Mouse (Mus musculus) megakaryocyte, embryonic 14.5 days (primary cell): ENCODE measurements around the gene Rec8. TPM values are rescaled to one million over a fixed set of nuclear protein-coding genes. Genes with fewer than 3 reads are reported as not detected.
A peak's percentile ranks its signal among the peaks of the same experiment; 100 is the strongest.

ENCODE experiments used
- H3K27me3 ChIP-seq: replicated peaks from 2 replicates; pipeline ENCODE3; 2012; ENCODE audit warnings: inconsistent platforms
- H3K36me3 ChIP-seq: replicated peaks from 2 replicates; pipeline ENCODE3; 2012; ENCODE audit warnings: low read length, inconsistent platforms, mixed read lengths
- H3K4me1 ChIP-seq: 2 replicates; pipeline ENCODE4 v1.6.1; 2012; ENCODE audit warnings: inconsistent platforms
- H3K4me3 ChIP-seq: replicated peaks from 2 replicates; pipeline ENCODE3; 2012; ENCODE audit warnings: moderate library complexity, mild to moderate bottlenecking, inconsistent platforms
- H3K9me3 ChIP-seq: 2 replicates; pipeline ENCODE4 v1.6.1; 2012; ENCODE audit warnings: inconsistent platforms
- FLI1 ChIP-seq: IDR thresholded peaks from 2 replicates; pipeline ENCODE4 v1.6.1; 2012; ENCODE audit warnings: low read length, inconsistent platforms, mixed read lengths
- GATA1 ChIP-seq: IDR thresholded peaks from 3 replicates; pipeline ENCODE4 v1.6.1; 2012; ENCODE audit warnings: mixed read lengths, low read length, inconsistent platforms, borderline replicate concordance
- polyA plus RNA-seq: library from polyadenylated mRNA; stranded (reverse); fragments of >175 nt; gene quantifications from 2 replicates; pipeline ENCODE4 v1.2.3, GENCODE M21; 2012; ENCODE audit warnings: low replicate concordance; ENCODE audit not compliant: insufficient read depth

The Rec8 gene
- polyA plus RNA-seq, 1 experiment, result 1.4 TPM

DNA sequence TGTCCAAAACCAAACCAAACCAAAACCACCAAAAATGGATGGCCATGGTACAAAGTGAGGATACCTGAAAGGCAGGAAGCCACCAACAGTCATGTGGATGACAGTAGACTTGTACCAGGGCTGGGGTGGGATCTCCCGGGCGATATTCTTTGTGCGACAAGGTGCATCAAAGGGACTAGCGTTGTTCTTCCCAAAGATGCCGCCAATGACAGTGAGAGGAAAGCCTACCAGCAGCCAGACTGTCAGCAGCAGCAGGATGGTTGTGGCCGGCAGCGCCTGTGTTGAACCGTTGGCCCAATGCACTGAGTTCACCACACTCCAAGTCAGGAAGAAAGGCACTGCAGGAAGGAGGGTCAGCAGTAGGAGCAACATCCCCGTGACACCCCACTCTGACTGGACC lies 20.0 kb downstream of the Rec8 start, which contains the start of gene Gm49378:
TSS of gene Gm49378 (minus strand) at position 101 of the 400 bp plus-strand sequence.
- H3K27me3 ChIP-seq, result no peaks in the 10 kb centered on the region
- H3K36me3 ChIP-seq, result peaks cover 74% of the 10 kb centered on the region
- peak within 1 kb of the TSS; percentile 14 for H3K4me3 ChIP-seq
- H3K9me3 ChIP-seq, result no peaks in the 10 kb centered on the region
- TF ChIP-seq GATA1 (no peak), FLI1 (no peak)
- peaks cover 63% of the 10 kb centered on the region for H3K4me1 ChIP-seq

GRCm38 (mm10) chr14:55640816-55641215 lies 23.0 kb downstream of the Rec8 start:
- TF ChIP-seq FLI1 (no peak), GATA1 (no peak)
- H3K4me3 ChIP-seq, result no peak overlapping the region
- no peaks in the 10 kb centered on the region for H3K9me3 ChIP-seq
- H3K4me1 ChIP-seq, result peaks cover 61% of the 10 kb centered on the region
- no peaks in the 10 kb centered on the region for H3K27me3 ChIP-seq
- H3K36me3 ChIP-seq, result peaks cover 60% of the 10 kb centered on the region

DNA sequence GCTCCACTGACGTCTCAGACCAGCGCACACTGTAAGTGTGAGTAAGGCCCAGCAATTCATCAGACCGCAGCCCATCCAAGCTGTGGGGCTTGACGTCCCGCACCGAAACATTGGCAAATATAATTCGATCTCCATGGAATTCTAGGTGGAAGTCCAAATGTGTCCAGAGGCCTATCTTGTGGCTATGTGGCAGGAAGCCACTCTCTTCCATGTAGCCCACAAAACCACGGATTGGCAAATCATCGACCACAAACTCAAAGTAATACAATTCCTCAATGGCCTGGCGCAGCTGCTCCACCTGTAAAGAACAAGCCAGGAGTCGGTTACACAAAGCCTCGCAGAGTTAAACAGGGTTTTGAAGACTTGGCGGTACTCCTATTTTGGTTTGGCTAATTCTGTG lies 23.5 kb downstream of the Rec8 start:
- H3K9me3 ChIP-seq, result no peaks in the 10 kb centered on the region
- peaks cover 60% of the 10 kb centered on the region for H3K36me3 ChIP-seq
- H3K27me3 ChIP-seq, result no peaks in the 10 kb centered on the region
- no peak overlapping the region for H3K4me3 ChIP-seq
- TF ChIP-seq FLI1 (no peak), GATA1 (no peak)
- H3K4me1 ChIP-seq, result peaks cover 61% of the 10 kb centered on the region

GRCm38 (mm10) chr14:55642679-55643059 lies 24.8 kb downstream of the Rec8 start:
- peaks cover 61% of the 10 kb centered on the region for H3K36me3 ChIP-seq
- TF ChIP-seq GATA1 (no peak), FLI1 (no peak)
- H3K4me3 ChIP-seq, result peak overlapping the region; percentile 96
- peaks cover 57% of the 10 kb centered on the region for H3K4me1 ChIP-seq
- no peaks in the 10 kb centered on the region for H3K9me3 ChIP-seq
- no peaks in the 10 kb centered on the region for H3K27me3 ChIP-seq

DNA sequence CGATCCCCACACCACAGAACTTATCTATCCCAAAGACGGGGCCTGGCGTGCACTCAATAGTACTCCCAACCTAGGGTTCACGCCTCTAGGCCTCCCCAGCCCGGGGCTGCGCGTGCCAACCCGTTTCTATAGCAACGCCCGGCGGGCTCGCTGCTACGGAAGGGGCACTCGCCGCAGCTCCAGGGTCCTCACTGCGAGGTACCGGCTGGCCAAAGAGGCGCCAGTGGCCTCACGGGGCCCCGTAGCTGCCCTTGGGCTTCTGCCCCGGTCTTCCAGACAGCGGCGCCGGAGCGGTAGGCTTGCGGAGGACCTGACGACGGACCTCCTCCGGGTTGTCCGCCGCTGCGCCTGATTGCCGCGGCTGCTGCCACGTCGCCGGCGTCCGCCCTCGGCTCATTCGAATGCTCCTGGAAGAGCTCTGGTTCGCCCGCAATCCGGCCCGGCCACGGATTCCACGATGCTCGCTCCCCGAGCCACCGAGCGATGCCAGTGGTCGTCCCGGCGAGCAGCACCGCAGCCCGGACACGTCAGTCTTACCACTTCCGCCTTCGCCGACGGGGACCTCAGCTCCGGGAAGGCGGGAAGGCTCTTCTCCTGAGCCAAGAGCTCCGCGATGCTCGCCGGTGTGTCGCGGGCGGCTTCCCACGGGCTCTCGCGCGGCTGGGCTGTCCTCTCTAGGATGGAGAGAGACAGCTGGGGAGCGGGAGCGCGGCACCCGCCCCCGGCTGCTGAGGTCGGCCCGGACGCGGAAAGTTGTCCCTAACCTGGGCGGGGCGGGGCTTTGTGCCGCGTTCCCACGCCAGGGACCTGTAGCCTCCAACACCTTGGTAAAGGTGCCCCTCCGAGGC lies 25.4 kb downstream of the Rec8 start, which contains the start of gene Tm9sf1:
TSS of gene Tm9sf1 (minus strand) at position 747 of the 848 bp plus-strand sequence.
- Histone ChIP-seq H3K4me1 (peaks cover 53% of the 10 kb centered on the region), H3K36me3 (peaks cover 55% of the 10 kb centered on the region), H3K27me3 (no peaks in the 10 kb centered on the region), H3K9me3 (no peaks in the 10 kb centered on the region), H3K4me3 (peak within 1 kb of the TSS; percentile 96)
- TF ChIP-seq GATA1, result no peak
- peak; percentile 40; the same call in 1 of the 2 replicates for TF ChIP-seq FLI1

DNA sequence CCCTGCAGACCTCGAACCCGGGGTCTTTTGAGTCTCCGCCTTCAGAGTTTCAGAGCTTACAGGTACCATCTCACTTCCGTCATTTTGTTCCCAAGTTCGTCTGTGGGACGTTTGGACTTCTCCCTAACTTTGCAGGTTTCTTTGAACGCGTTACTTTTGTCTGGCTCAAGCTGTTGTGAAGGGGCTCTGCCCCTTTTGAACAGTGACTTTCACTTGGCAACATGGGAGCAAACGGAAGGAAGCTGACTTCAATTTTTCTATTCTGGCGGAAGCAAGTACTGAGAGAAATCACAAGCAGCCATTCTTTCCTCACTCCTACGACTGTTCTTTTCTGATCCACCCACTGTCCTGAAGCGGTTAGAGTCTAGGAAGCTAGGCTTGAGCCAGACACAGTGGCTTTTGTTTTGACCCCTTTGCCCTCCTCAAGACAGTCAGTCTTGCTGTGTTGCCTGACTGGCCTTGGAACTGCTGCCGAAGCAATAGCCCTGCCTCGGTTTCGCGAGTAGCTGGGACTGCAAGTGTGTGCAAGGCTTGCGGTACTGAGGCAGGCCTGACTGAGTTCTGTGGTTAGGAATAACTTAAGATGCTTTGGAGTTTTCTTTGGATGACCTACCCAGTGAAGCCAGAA lies 26.5 kb downstream of the Rec8 start:
- H3K9me3 ChIP-seq, result no peaks in the 10 kb centered on the region
- peak overlapping the region; percentile 91 for H3K4me3 ChIP-seq
- no peaks in the 10 kb centered on the region for H3K27me3 ChIP-seq
- H3K36me3 ChIP-seq, result peaks cover 44% of the 10 kb centered on the region
- no peak for TF ChIP-seq GATA1
- TF ChIP-seq FLI1, result no peak
- peaks cover 56% of the 10 kb centered on the region for H3K4me1 ChIP-seq

GRCm38 (mm10) chr14:55649884-55650283 lies 32.0 kb downstream of the Rec8 start, which contains the start of gene Tssk4:
TSS of gene Tssk4 (plus strand) at chr14:55650184.
- Histone ChIP-seq H3K4me3 (no peak within 1 kb of the TSS), H3K36me3 (peaks cover 19% of the 10 kb centered on the region), H3K27me3 (peaks cover 5% of the 10 kb centered on the region), H3K9me3 (no peaks in the 10 kb centered on the region), H3K4me1 (peaks cover 21% of the 10 kb centered on the region)
- no peak for TF ChIP-seq GATA1
- TF ChIP-seq FLI1, result no peak

DNA sequence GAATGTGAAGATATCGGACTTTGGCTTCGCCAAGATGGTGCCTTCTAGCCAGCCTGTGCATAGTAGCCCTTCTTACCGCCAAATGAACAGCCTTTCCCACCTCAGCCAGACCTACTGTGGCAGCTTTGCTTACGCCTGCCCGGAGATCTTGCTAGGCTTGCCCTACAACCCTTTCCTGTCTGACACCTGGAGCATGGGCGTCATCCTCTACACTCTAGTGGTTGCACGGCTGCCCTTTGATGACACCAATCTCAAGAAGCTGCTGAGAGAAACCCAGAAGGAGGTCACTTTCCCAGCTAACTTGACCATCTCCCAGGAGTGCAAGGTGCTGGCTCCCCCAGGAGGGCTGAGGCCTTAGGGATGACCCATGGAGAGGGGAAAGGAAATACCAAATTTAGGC lies 33.7 kb downstream of the Rec8 start:
- Histone ChIP-seq H3K9me3 (no peaks in the 10 kb centered on the region), H3K27me3 (peaks cover 5% of the 10 kb centered on the region), H3K4me3 (no peak overlapping the region), H3K36me3 (peaks cover 11% of the 10 kb centered on the region), H3K4me1 (peaks cover 15% of the 10 kb centered on the region)
- no peak for TF ChIP-seq GATA1
- TF ChIP-seq FLI1, result no peak

GRCm38 (mm10) chr14:55656935-55657334 lies 39.1 kb downstream of the Rec8 start:
- Histone ChIP-seq H3K27me3 (peaks cover 2% of the 10 kb centered on the region), H3K4me3 (no peak overlapping the region), H3K9me3 (no peaks in the 10 kb centered on the region), H3K36me3 (peaks cover 32% of the 10 kb centered on the region), H3K4me1 (peaks cover 32% of the 10 kb centered on the region)
- TF ChIP-seq GATA1, result no peak
- no peak for TF ChIP-seq FLI1

- peaks cover 32% of the 10 kb centered on the region for H3K4me1 ChIP-seq
- TF ChIP-seq GATA1, result no peak
- no peak for TF ChIP-seq FLI1
- H3K9me3 ChIP-seq, result no peaks in the 10 kb centered on the region
- H3K27me3 ChIP-seq, result no peaks in the 10 kb centered on the region
- H3K4me3 ChIP-seq, result no peak overlapping the region
- peaks cover 43% of the 10 kb centered on the region for H3K36me3 ChIP-seq
Observed at GRCm38 (mm10) chr14:55658011-55658410, 40.2 kb downstream of the Rec8 start.
